ENCODE assay signal across 15 mouse cellular contexts in genomic region chr3:37353951-37354481, GRCm38 (mm10). TPM values are rescaled to one million over a fixed set of nuclear protein-coding genes. Genes with fewer than 3 reads are reported as not detected.
DNase-seq lines count a peak whose midpoint lies in the region; ATAC-seq and TF ChIP-seq lines count a peak whose summit lies in the region.
"Had no signal": no experiment of that assay in that cellular context is flagged by ENCODE, and none has a peak within 500 bp of the region (broad histone marks: within the 10 kb centered on the region; RNA-seq: fewer than 3 reads in every experiment).

No protein-coding gene starts in this region.

- H3K9ac ChIP-seq in heart, embryonic 14.5 days (ENCODE audit: low read length), result no peak overlapping the region
- no peak overlapping the region for H3K9ac ChIP-seq in lung, postnatal 0 days (replicated peaks; ENCODE audit: low read depth)
- H3K9ac ChIP-seq in midbrain, embryonic 14.5 days (replicated peaks; ENCODE audit: low read length), result no peak overlapping the region
- no peak overlapping the region for H3K9ac ChIP-seq in hindbrain, embryonic 11.5 days (ENCODE audit: low read depth, low read length)
- H3K9ac ChIP-seq: forebrain, embryonic 13.5 days; lung, embryonic 15.5 days; midbrain, embryonic 15.5 days; neural tube, embryonic 15.5 days had no signal

- TF ChIP-seq CTCF in lung, postnatal 0 days (IDR thresholded peaks at IDR 0.05), result no peak

- H3K27me3 ChIP-seq in heart, embryonic 14.5 days (ENCODE audit: control insufficient read depth, insufficient read depth, low read length), result peaks cover 7% of the 10 kb centered on the region
- H3K27me3 ChIP-seq in lung, postnatal 0 days (replicated peaks; ENCODE audit: insufficient read depth, low read length), result peaks cover 5% of the 10 kb centered on the region; the same call in 1 of the 2 replicates
- peaks cover 9% of the 10 kb centered on the region for H3K27me3 ChIP-seq in midbrain, embryonic 14.5 days (ENCODE audit: control insufficient read depth, insufficient read depth, low read length)
- peaks cover 7% of the 10 kb centered on the region for H3K27me3 ChIP-seq in hindbrain, embryonic 11.5 days (ENCODE audit: control insufficient read depth, insufficient read depth, low read length)
- H3K27me3 ChIP-seq: CH12.LX had no signal

- H3K27ac ChIP-seq in heart, embryonic 14.5 days (replicated peaks in 1 of 2; ENCODE audit: control insufficient read depth in 1 of 2, insufficient read depth in 1 of 2, low read depth in 2 of 2, low read length in 2 of 2), result peak overlapping the region; percentile 3 to 12; a peak in 1 of 4 replicates
- H3K27ac ChIP-seq in lung, postnatal 0 days (ENCODE audit: low read length), result no peak overlapping the region; the same call in 1 of the 2 replicates
- H3K27ac ChIP-seq in midbrain, embryonic 14.5 days (replicated peaks; ENCODE audit: low read depth, low read length), result no peak overlapping the region
- H3K27ac ChIP-seq in hindbrain, embryonic 11.5 days (ENCODE audit: low read depth, low read length), result no peak overlapping the region
- H3K27ac ChIP-seq: forebrain, embryonic 13.5 days; lung, embryonic 15.5 days; midbrain, embryonic 15.5 days; neural tube, embryonic 15.5 days had no signal

- H3K4me2 ChIP-seq in heart, embryonic 14.5 days (ENCODE audit: low read length), result no peak overlapping the region
- no peak overlapping the region for H3K4me2 ChIP-seq in lung, postnatal 0 days (replicated peaks; ENCODE audit: low read depth, low read length)
- no peak overlapping the region for H3K4me2 ChIP-seq in midbrain, embryonic 14.5 days (ENCODE audit: low read length)
- no peak overlapping the region for H3K4me2 ChIP-seq in hindbrain, embryonic 11.5 days (replicated peaks; ENCODE audit: low read depth, low read length)
- H3K4me2 ChIP-seq: forebrain, embryonic 13.5 days; lung, embryonic 15.5 days; midbrain, embryonic 15.5 days; neural tube, embryonic 15.5 days had no signal

- TF ChIP-seq EP300 in lung, postnatal 0 days (IDR thresholded peaks at IDR 0.05), result no peak

- no peak for ATAC-seq in heart, embryonic 14.5 days (ENCODE audit: insufficient number of reproducible peaks, insufficient read depth, low FRiP score, low read depth)
- peak; percentile 24 for ATAC-seq in lung, postnatal 0 days
- ATAC-seq in midbrain, embryonic 14.5 days (ENCODE audit: low FRiP score, low TSS enrichment), result no peak
- no peak for ATAC-seq in hindbrain, embryonic 11.5 days (ENCODE audit: low FRiP score)
- ATAC-seq: forebrain, embryonic 13.5 days; midbrain, embryonic 15.5 days had no signal

- H3K36me3 ChIP-seq in heart, embryonic 14.5 days (ENCODE audit: control insufficient read depth, insufficient read depth, low read length), result no peaks in the 10 kb centered on the region
- H3K36me3 ChIP-seq in lung, postnatal 0 days (ENCODE audit: insufficient read depth, low read length), result no peaks in the 10 kb centered on the region
- H3K36me3 ChIP-seq in midbrain, embryonic 14.5 days (ENCODE audit: control insufficient read depth, insufficient read depth, low read length), result no peaks in the 10 kb centered on the region
- H3K36me3 ChIP-seq in hindbrain, embryonic 11.5 days (ENCODE audit: control insufficient read depth, insufficient read depth, low read length), result no peaks in the 10 kb centered on the region
- H3K36me3 ChIP-seq: lung, embryonic 15.5 days; midbrain, embryonic 15.5 days; neural tube, embryonic 15.5 days had no signal

- 50% methylated on average over 10 of the region's 10 CpGs for WGBS in heart, embryonic 14.5 days
- 70% methylated on average over 10 of the region's 10 CpGs for WGBS in lung, postnatal 0 days
- WGBS in midbrain, embryonic 14.5 days, result 91% methylated on average over 10 of the region's 10 CpGs
- WGBS in hindbrain, embryonic 11.5 days, result 75% methylated on average over 10 of the region's 10 CpGs

- H3K4me1 ChIP-seq in heart, embryonic 14.5 days (ENCODE audit: control insufficient read depth in 2 of 2, insufficient read depth in 2 of 2, low read length in 2 of 2), result peaks cover 1 to 5% of the 10 kb centered on the region in 2 experiments; a peak in 1 of 4 replicates
- peaks cover 4% of the 10 kb centered on the region; the same call in 1 of the 2 replicates for H3K4me1 ChIP-seq in lung, postnatal 0 days (ENCODE audit: insufficient read depth, low read depth, low read length)
- H3K4me1 ChIP-seq in midbrain, embryonic 14.5 days (ENCODE audit: control insufficient read depth, insufficient read depth, low read length), result no peaks in the 10 kb centered on the region
- peaks cover under 1% of the 10 kb centered on the region; the same call in 1 of the 2 replicates for H3K4me1 ChIP-seq in hindbrain, embryonic 11.5 days (replicated peaks; ENCODE audit: control insufficient read depth, insufficient read depth, low read length)

- no peaks in the 10 kb centered on the region for H3K9me3 ChIP-seq in heart, embryonic 14.5 days (ENCODE audit: control insufficient read depth, low read length)
- no peaks in the 10 kb centered on the region for H3K9me3 ChIP-seq in lung, postnatal 0 days (ENCODE audit: low read length)
- no peaks in the 10 kb centered on the region; the same call in 1 of the 2 replicates for H3K9me3 ChIP-seq in midbrain, embryonic 14.5 days (ENCODE audit: control insufficient read depth, low read length)
- H3K9me3 ChIP-seq in hindbrain, embryonic 11.5 days (ENCODE audit: control insufficient read depth, low read length), result no peaks in the 10 kb centered on the region
- H3K9me3 ChIP-seq: forebrain, embryonic 13.5 days; lung, embryonic 15.5 days; midbrain, embryonic 15.5 days; neural tube, embryonic 15.5 days had no signal

- intact Hi-C loops in heart, postnatal 14 days (cut with DNase I), result no loop called here

- DNase-seq in heart, postnatal 14 days, result no peak
- DNase-seq in adipocyte (ENCODE audit: low spot score), result peak; percentile 48
- peak; percentile 83 for DNase-seq in fibroblast of lung, adult 2 months (ENCODE audit: low read depth)
- DNase-seq in lung, postnatal 0 days (ENCODE audit: low spot score), result peak; percentile 6
- no peak for DNase-seq in midbrain, embryonic 14.5 days
- no peak for DNase-seq in hindbrain, embryonic 11.5 days (ENCODE audit: low spot score)
- DNase-seq: adrenal gland, postnatal 25 days; right cerebral cortex, adult 18-20 months; thymus, postnatal 36 days had no signal

- H3K4me3 ChIP-seq in heart, embryonic 14.5 days (ENCODE audit: control insufficient read depth in 1 of 2, insufficient read depth in 1 of 2, low read depth in 1 of 2, low read length in 2 of 2), result no peak overlapping the region
- no peak overlapping the region for H3K4me3 ChIP-seq in lung, postnatal 0 days (ENCODE audit: low read depth, low read length)
- no peak overlapping the region for H3K4me3 ChIP-seq in midbrain, embryonic 14.5 days (replicated peaks; ENCODE audit: low read depth, low read length)
- no peak overlapping the region for H3K4me3 ChIP-seq in hindbrain, embryonic 11.5 days (ENCODE audit: low read depth, low read length)
- H3K4me3 ChIP-seq: forebrain, embryonic 13.5 days; lung, embryonic 15.5 days; midbrain, embryonic 15.5 days; neural tube, embryonic 15.5 days had no signal

RNA-seq across cellular contexts. Expression of gene Fgf2, which starts 5.9 kb away (rescaled TPM):
- 1.7 and 2.2 TPM in 2 replicates for polyA plus RNA-seq in heart, embryonic 14.5 days (2014; fragmentation: Nextera tagmentation; extraction: Ambion mirVana)
- 1 to 10 TPM; 3.2 to 6.6 TPM for total RNA-seq in heart, postnatal 14 days (2021)
- 1.5 and 2.1 TPM in 2 replicates for polyA plus RNA-seq in lung, postnatal 0 days (2015; fragmentation: Nextera tagmentation; extraction: Ambion mirVana)
- 0.53 and 0.66 TPM in 2 replicates for polyA plus RNA-seq in midbrain, embryonic 14.5 days (2014; fragmentation: Nextera tagmentation; extraction: Ambion mirVana)
- 0.49 and 1.1 TPM in 2 replicates for polyA plus RNA-seq in hindbrain, embryonic 11.5 days (2014; fragmentation: Nextera tagmentation; extraction: Ambion mirVana)

RNA-seq across cellular contexts. Expression of gene Cetn4, which starts 41.5 kb away (rescaled TPM):
- polyA plus RNA-seq in heart, embryonic 14.5 days (2014; fragmentation: Nextera tagmentation; extraction: Ambion mirVana), result 0.50 and 0.67 TPM in 2 replicates
- under 1 TPM; 0.76 to 0.79 TPM for total RNA-seq in heart, postnatal 14 days (2021)
- polyA plus RNA-seq in lung, postnatal 0 days (2015; fragmentation: Nextera tagmentation; extraction: Ambion mirVana), result 6.5 and 7.1 TPM in 2 replicates
- 0.86 and 1.8 TPM in 2 replicates for polyA plus RNA-seq in midbrain, embryonic 14.5 days (2014; fragmentation: Nextera tagmentation; extraction: Ambion mirVana)
- 1.4 and 1.8 TPM in 2 replicates for polyA plus RNA-seq in hindbrain, embryonic 11.5 days (2014; fragmentation: Nextera tagmentation; extraction: Ambion mirVana)

RNA-seq across cellular contexts. Expression of gene Bbs12, which starts 41.7 kb away (rescaled TPM):
- 4.9 TPM in 2 replicates for polyA plus RNA-seq in heart, embryonic 14.5 days (2014; fragmentation: Nextera tagmentation; extraction: Ambion mirVana)
- 1 to 10 TPM; 1.2 to 1.5 TPM for total RNA-seq in heart, postnatal 14 days (2021)
- 3.3 and 4.0 TPM in 2 replicates for polyA plus RNA-seq in lung, postnatal 0 days (2015; fragmentation: Nextera tagmentation; extraction: Ambion mirVana)
- polyA plus RNA-seq in midbrain, embryonic 14.5 days (2014; fragmentation: Nextera tagmentation; extraction: Ambion mirVana), result 3.9 and 7.0 TPM in 2 replicates
- polyA plus RNA-seq in hindbrain, embryonic 11.5 days (2014; fragmentation: Nextera tagmentation; extraction: Ambion mirVana), result 6.0 and 7.3 TPM in 2 replicates

Comparison
In these comparisons a context has a peak if more than half of its experiments do, and no peak if none do; other contexts are left out.
1. H3K27ac ChIP-seq: peak in heart, embryonic 14.5 days (2 of 2); none in lung, postnatal 0 days (single experiment), midbrain, embryonic 14.5 days (single experiment) and hindbrain, embryonic 11.5 days (single experiment).
2. DNase-seq: peak in adipocyte (single experiment), fibroblast of lung, adult 2 months (single experiment) and lung, postnatal 0 days (single experiment); none in heart, postnatal 14 days (0 of 2), midbrain, embryonic 14.5 days (single experiment) and hindbrain, embryonic 11.5 days (single experiment).